Mouse (Mus musculus): ENCODE measurements around the gene Ssr2. TPM values are rescaled to one million over a fixed set of nuclear protein-coding genes. Genes with fewer than 3 reads are reported as not detected.

The Ssr2 gene
- total RNA-seq (2023) = 10 to 100 TPM; 68.8 to 75.7 TPM

DNA sequence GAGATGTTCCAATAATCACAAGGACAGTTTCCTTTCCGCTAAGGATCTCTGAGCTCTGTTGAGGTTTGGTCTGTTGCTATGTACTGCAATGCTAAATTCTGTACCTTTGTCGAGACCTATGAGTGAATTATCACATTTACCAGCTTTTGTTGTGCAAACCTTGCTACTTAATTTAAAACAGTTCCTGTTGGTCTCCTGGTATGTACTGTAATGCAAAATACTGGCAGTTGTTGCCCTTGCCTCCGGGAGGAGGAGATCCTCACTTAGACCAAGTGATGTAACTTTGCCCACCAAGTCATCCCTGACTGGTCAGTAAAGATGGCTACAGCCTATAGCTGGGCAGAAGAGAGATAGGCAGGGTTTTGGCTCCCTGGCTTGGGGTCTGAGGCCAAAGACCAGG is at the start of gene Ssr2:
Gene Ssr2, plus strand, starts transcription at position 337 of the 400 bp plus-strand sequence.

DNA sequence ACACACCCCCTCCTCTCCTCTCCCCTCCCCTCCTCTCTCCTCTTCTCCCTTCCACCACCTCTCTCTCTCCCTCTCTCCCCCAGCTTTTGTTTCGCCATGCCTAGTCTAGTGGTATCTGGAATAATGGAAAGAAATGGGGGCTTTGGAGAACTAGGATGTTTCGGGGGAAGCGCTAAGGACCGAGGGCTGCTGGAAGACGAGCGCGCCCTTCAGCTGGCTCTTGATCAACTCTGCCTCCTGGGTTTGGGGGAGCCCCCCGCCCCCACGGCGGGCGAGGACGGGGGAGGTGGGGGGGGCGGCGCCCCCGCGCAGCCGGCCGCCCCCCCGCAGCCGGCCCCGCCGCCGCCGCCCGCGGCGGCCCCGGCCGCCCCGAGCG is 43.4 kb upstream of the Ssr2 start, which contains the start of gene Mex3a:
Gene Mex3a, plus strand, starts transcription at position 97 of the 376 bp plus-strand sequence.

DNA sequence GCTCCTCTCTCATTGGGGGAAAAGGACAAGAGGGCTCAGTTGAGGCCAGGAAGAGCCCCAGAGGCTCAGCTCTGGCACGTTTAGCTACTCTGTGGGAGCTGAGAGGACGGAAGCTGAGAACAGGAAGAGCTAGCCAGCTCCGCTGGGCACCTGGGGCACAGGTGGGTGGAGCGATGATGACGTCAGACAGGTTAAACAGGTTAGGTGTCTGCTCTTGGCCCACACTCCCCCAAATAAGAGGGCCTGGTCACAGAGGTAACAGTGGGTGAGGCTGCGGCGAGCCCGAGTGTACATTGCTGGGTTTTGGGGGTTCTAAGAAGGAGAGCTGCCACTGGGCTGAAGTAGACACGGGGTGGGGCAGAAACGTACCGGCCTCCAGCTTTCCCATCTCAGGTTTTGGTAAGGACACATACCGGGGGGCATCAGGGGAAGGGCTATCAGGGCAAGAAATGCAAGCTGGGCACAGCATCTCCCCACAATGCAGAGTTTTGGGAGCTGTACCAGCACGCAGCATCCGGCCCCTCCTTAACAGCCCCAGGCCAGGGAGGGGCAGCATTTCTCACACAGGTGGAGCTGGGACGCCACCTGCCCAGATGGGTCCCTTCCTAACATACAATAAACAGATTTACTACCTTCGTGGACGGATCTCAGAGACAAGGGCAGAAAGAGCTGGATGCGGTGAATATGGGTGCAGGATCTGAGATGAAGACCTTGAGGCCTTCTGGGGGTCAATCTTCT is 27.3 kb upstream of the Ssr2 start, which contains the start of gene Rab25:
Gene Rab25, minus strand, starts transcription at position 121 of the 738 bp plus-strand sequence.

GRCm38 (mm10) chr3:88552676-88553524 is 22.8 kb upstream of the Ssr2 start, which contains the start of gene Lamtor2:
Lamtor2 (minus strand) TSS chr3:88553074.

GRCm38 (mm10) chr3:88553525-88553879 is 22.2 kb upstream of the Ssr2 start, which contains the start of gene Ubqln4:
Ubqln4 (plus strand) TSS chr3:88553758.

GRCm38 (mm10) chr3:88605666-88606065 is 30.0 kb downstream of the Ssr2 start, which contains the start of gene Arhgef2:
Arhgef2 (plus strand) TSS chr3:88605966.

Other genes with a start within 250 kb of the Ssr2 start
- gene Tmem79, start 239.7 kb upstream of the Ssr2 start, total RNA-seq (2023) = 1 to 10 TPM in 1 of 2 experiments, not detected in 1; 1.4 TPM
- 100 to 1,000 TPM; 129 to 142 TPM for gene Smg5, start 239.6 kb upstream of the Ssr2 start, total RNA-seq (2023)
- gene Paqr6, start 211.3 kb upstream of the Ssr2 start, total RNA-seq (2023) = 1 to 10 TPM; 4.3 to 5.6 TPM
- gene Bglap3, start 203.1 kb upstream of the Ssr2 start, total RNA-seq (2023) = not detected
- not detected for gene Bglap2, start 197.2 kb upstream of the Ssr2 start, total RNA-seq (2023)
- not detected for gene Bglap, start 191.4 kb upstream of the Ssr2 start, total RNA-seq (2023)
- gene Pmf1, start 165.5 kb upstream of the Ssr2 start, total RNA-seq (2023) = 10 to 100 TPM; 35.0 to 39.0 TPM
- 10 to 100 TPM; 15.6 to 16.2 TPM for gene Slc25a44, start 150.7 kb upstream of the Ssr2 start, total RNA-seq (2023)
- gene Sema4a, start 114.7 kb upstream of the Ssr2 start, total RNA-seq (2023) = 100 to 1,000 TPM; 119 to 140 TPM
- gene Lmna, start 65.9 kb upstream of the Ssr2 start, total RNA-seq (2023) = 1 to 10 TPM; 3.8 to 6.3 TPM
- 1 to 10 TPM; 3.1 to 3.2 TPM for gene Mex3a, start 43.5 kb upstream of the Ssr2 start, total RNA-seq (2023)
- gene Rab25, start 27.6 kb upstream of the Ssr2 start, total RNA-seq (2023) = 1 to 10 TPM in 1 of 2 experiments, not detected in 1; 1.3 TPM
- gene Lamtor2, start 22.8 kb upstream of the Ssr2 start, total RNA-seq (2023) = 10 to 100 TPM; 86.4 to 87.7 TPM
- gene Ubqln4, start 22.1 kb upstream of the Ssr2 start, total RNA-seq (2023) = 10 to 100 TPM; 54.5 to 55.8 TPM
- 100 to 1,000 TPM; 181 to 203 TPM for gene Arhgef2, start 30.1 kb downstream of the Ssr2 start, total RNA-seq (2023)
- not detected for gene Rxfp4, start 77.3 kb downstream of the Ssr2 start, total RNA-seq (2023)
- 100 to 1,000 TPM; 125 to 126 TPM for gene Khdc4, start 109.9 kb downstream of the Ssr2 start, total RNA-seq (2023)
- gene Rit1, start 141.0 kb downstream of the Ssr2 start, total RNA-seq (2023) = 10 to 100 TPM; 29.5 to 30.1 TPM
- gene Syt11, start 199.3 kb downstream of the Ssr2 start, total RNA-seq (2023) = 10 to 100 TPM; 13.1 to 16.9 TPM